Mouse (Mus musculus) brain, embryonic 18.5 days (tissue): Measurements from ENCODE around the gene 9930022D16Rik.

ENCODE experiments used
- DNase-seq: peaks from one replicate; pipeline ENCODE4 v3.0.0-alpha.2; 2012; ENCODE audit warnings: low read depth, low spot score

9930022D16Rik gene

DNA sequence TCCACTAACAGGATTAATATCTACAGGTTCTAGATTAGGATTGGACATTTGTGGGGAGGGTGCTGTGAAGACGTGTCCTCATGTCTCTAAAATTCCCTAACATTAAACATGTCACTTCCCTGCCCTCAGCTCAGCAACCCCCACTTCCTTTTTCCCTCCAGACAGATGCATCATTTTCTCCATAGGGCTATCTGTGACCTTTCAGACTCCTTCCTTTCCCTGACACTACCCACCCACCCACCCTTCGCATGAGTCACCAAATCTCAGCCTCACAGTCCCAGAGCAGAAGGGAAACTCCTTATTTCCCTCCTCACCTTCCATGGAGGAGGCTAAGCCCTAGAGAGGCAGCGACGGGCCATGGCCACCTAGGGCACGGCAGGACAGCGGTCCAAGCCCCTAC is at the start of gene 9930022D16Rik:
Gene 9930022D16Rik, plus strand, starts transcription at position 301 of the 400 bp plus-strand sequence.
- DNase-seq: no peak

DNA sequence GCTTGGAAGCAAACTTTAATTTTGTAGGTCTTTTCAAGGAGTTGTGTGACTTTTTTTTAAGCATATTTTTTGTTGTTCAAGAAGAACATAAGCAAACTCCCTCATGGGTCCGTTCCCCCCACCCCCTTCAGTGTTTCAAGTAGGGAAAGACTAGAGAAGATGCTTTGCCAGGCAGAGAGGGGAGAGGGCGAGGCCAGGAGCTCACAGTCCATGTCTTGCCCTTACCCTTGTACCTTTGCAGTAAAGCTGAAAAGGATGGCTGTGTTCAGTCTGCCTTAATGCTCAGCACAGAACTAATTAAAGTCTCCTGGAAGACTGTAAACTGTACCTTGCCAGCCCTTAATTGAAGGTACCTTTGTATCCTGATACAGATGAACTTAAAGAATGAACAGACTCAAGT is 49.4 kb upstream of the 9930022D16Rik start:
- DNase-seq: no peak

DNA sequence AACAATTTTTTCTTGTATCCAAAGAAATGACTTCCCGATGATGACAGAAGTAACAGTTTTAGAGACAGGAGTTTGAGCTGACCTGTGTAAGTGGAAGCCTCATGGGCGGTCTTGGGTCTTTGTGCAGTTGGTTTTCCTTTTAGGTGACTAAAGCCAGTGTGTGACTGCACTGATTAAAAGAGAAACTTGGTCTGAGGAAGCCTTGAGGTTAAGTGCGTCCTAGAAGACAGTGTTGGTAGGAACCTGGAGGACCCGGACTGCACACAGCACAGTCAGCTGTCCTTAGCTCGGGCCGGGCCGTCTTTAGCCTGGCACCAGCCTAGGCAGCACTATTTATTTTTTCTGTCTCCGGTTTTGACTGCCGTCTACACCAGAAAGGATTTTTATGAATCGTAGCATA is 48.8 kb upstream of the 9930022D16Rik start:
- no peak for DNase-seq

DNA sequence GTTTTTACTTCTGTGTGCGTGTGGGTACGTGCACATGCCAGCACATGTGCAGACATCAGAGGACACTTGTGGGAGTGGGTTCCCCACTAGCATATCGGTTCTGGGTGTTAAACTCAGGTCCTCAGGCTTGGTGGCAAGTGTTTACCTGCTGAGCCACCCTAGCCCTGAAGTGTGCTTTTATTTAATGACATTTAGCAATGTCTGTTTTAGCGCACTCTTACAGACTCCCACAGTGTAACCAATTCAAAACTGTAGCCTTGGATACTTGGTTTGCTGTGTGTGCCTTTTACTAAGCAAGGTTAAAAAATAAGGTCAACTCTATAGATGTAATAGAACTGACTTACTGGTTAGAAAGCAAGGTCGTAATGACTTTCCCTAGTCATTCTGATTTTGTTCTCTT is 47.9 kb upstream of the 9930022D16Rik start:
- no peak for DNase-seq

DNA sequence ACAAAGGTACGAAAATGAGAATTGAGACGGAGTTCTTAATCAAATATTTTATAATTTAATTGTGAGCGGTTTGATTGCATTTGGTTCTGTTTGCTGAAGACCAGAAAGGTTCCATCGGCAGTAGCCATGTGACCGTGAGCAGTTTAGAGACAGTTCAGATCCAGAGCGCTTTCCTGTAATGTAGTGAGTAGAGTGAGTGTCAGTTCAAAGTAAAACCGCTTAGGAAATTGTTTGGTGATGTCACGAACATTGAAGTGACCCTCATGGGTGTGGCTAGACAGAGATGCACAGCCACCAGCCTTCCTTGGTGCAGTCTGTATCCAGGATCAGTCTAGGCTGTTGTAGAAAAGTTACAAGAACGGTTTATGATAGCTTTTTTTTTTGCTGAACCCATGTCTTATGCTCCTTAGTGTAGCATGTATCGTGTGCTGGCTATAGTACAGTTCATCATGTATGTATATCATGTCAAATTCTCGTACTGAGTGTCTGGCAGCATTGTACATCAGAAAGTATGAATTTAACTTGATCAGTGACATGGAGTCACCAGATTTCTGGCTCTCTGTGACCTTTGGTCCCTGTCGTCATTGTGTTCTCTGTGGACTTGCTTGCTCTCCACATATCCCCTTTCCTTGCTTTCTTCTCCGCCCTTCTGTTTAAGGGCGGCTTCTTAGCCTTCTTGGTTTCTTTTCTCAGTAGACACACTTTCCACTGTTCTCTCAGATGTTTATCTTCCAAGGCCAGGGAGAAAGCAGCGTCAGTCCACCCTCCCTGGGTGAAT is 46.7 kb upstream of the 9930022D16Rik start:
- DNase-seq: no peak

DNA sequence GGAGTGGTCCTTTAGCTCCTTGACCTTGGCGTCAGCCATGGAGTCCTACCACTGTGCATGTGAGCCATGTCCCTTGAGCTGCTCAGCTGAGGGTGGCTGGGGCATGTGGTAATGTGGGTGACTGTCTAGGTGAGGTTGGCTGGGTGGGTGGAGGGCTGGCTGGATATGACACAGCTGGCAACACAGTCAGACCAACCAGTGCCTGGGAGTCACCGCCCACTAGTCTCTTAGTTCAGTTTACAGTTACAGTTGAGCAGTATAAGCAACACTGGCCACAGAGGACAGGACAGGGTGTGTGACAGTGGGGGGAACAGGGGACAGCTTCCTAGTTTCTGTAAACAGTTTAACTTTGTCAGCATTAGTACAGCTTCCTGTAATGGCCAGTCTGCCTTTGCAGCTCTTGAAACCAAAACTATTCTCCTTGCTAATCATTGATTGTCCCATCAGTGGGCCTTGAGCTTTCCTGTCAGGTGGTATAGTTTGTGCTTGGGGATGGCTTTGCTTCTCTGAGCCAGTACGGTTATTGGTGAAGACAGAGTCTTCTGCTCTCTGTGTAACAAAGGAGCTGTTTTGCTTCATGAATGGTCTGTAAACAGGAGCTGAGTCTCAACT is 44.6 kb upstream of the 9930022D16Rik start:
- no peak for DNase-seq

DNA sequence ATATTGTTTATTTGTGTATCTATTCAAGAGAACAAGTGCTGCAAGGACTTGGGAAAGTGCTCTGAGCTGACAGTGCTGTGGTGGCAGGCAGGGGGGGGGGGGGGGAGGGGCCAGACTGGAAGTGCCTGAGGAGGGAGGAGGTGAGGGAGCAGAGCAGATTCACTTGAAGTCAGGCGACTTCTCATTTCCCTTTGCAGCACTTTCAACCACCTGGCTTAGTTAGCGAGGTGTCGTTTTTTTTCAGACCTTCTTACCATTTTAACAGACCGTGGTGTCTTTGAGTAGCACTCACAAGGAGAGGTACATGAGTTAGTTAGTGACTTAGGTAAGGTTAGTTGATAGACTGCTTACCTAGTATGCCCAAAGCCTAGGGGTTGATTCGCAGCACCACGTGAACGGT is 38.3 kb upstream of the 9930022D16Rik start:
- DNase-seq: no peak

DNA sequence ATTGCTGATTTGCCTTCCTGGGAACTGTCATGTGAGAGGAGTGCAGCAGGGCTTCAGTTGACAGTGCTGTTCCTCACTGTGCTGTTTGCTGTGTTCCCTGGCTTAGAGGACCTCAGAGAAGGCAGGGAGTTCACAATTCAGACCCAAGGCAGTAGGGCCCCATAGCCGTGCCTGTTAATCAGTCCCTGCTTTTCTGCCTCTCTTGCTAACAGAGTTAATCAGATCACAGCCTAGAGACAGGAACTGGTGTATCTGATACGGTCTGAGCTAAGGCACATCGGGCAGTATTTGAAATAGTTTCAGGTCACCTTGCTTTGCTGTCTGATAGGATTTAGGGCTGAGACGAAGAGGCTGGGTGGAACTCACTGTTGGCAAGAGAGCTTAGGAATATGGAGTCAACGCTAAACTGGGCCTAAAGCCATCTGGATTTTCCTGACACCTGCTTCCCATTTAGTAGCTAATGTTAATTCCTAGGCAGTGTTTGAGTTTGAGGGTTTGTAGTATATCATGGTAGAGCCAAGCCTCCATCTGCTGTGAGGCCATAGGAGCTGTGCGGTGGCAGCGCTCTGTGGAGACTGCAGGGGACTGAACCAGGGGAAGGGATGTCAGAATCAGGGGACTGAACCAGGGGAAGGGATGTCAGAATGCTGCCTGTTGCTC is 37.1 kb upstream of the 9930022D16Rik start:
- no peak for DNase-seq

DNA sequence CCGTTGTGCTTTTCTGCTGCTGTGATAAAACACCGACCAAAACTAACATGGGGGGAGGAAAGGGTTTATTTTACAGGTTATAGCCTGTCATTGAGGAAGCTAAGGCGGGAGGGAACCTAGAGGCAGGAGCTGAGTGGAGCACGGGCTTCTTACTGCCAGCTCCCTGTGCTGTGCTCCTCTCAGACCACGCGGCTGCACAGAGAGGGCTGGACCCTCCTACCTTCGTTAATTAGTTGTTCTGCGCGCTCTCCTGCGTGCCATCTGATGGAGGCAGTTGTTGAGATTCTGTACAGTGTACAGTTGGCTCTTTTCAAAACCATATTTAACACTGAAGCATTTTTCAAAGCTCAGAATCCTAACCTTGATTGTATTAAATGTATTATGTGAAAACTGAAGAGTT is 36.2 kb upstream of the 9930022D16Rik start:
- DNase-seq: no peak

DNA sequence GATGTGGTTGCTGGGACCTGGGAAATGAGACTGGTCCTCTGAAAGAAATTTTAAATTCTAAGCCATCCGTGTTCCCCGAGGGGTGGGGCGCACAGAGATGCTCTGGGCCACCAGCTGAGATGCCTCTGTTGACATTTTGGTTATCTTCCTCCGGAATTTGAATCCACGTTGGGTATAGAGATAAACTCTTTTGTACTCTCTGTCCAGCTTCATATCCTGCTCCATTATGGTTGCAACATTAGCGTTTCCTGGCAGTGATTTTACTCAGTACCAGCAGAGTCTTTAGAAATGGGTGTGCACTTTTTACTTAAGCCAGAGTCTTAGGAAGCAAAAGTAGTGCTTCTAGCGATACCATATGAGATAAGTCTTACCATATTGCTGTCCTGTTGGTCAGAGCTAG is 35.7 kb upstream of the 9930022D16Rik start:
- no peak for DNase-seq

DNA sequence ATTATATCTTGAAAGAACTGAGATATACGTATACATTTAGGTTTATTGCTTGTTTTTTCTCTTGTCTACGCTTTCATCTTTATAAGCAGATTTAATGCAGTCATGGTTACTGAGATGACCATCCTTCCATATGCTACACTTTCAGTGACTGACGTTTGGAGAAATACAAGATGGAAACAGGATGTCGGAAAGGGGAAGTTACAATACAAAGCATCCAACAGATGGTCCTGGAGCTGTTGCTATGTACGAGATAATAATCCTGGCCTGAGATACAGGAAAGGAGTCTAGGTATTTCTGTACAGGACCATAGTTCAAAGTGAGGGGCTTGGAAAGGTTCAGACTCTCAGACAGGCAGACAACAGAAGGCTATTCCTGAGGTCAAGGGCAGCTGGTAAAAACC is 33.1 kb upstream of the 9930022D16Rik start:
- DNase-seq: no peak

DNA sequence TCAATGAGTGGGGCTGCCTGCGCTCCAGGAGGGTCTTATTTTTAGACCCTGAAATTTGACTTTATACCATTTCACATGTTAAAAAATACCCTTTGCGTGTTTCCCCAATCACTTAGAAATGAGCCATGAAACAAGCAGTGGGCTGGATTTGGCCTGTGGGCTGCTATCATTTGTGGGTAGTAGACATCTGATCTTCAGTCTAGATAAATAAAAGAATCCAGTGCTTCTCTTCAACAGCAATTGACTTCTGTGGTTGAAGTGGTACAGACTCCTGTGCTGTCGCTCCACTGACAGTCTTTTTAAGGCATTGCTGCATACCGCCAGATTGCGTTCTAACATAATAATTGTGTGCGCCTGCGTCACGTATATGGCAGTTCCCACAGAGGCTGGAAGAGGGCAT is 28.4 kb upstream of the 9930022D16Rik start:
- DNase-seq: no peak

DNA sequence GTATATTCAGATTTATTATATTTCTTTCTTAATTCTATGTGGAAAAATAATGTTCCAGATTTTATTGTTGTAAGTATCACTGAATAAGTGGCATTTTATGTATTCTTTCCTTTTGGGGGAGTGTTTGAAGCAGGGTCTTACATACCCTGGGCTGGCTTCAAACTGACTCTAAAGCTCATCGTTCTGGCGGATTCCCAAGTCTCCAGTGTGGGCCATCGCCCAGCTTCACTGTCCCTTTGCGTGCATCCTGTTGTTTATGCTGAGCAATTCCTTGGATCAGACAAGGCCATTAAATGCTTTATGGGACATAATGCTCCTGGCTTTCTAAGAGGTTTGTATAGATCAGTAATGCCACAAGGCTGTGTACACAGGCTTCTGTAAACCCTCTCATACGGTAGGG is 24.7 kb upstream of the 9930022D16Rik start:
- DNase-seq: no peak

DNA sequence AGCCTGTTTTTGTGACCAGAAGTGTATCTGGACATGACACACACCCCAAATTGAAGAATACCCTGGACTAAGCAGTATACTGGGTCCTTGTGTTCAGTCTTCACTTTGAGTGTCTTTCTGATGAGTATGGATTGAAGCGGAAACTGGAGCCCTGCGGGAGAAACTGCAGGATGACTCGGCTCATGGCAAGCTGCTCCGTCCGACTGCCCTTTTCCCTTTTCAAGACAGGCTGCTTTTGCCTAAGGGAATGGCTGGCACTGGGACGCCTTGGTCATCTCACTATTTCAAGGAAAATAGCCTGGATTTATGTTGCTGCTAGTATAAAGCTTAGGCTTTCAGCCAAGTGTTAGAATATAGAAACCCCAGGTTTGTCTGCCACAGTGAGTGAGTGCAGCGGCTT is 22.5 kb upstream of the 9930022D16Rik start:
- no peak for DNase-seq

DNA sequence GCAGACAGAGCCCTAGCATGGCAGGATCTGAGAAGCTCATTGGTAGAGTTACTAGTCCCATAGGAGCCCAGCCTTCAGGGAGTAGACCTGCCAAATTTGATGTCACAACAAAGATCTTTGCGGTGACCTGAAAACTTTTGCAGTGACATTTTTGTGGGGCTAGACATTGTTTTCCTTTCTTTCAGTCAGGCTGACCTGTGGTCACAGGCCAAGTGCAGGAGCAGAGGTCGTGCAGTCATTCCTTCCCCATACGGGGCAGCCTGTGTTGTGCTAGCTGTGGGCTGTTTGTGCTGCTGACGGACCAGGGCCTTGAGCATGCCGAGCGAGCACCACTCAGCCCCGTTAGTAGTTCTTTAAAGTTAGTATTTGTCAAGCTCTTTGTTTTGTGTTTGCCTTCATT is 22.0 kb upstream of the 9930022D16Rik start:
- DNase-seq: no peak

DNA sequence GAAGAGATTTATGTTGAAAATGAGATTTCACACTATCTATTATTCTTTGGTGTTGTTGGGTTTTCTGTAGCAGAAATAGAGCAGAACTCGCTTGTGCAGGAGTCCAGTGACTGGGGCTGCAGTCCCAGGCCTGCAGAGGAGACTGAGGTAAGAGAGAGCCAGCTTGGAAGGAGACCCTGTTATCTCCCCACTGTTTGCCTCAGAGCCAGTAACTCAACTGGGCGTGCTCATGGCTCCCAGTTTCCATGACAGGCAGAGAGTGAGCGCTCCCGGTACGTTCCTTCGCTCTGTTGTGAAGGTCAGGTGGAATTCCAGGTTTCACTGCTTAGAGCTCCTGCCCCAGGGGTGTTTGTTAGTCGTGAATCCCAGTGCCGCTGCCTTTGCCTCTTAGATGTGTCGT is 21.1 kb upstream of the 9930022D16Rik start:
- DNase-seq: no peak

DNA sequence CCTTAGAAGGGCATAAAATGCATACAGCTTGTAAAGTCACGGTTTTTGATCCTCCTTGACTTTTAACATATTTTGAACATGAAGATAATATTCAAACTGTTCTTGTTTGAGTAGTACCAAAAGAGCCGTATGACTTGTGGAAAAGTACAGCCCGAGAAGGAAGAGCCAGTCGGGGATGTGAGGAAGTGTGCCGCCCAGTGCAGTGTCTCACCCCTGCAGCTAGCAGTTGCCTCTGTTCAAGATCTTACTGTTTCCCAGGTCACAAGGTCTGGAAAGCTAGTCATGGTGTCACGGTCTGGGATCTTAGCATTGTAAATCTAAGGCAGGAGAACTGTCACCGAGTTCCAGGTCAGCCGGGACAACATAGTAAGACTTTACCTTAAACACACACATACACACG is 19.0 kb upstream of the 9930022D16Rik start:
- DNase-seq: no peak

DNA sequence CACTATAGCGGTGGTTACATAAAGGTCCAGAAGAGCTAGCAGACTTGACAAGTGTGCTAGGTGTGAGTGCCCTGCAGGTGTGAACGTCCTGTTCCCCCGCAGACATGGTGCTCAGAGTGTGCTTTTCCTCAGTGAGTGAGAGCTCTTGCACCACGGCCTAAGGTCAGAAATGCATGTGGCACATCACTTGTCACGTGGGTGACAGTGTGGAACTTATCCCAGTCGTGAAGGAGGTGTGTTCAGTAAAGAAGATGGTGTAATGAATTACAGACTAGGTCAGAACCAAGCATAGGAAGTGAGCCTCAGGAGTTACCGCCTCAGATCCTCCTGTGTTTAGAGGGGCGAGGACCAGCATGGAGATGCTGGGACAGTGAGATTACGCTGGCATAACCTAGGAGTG is 18.4 kb upstream of the 9930022D16Rik start:
- no peak for DNase-seq

DNA sequence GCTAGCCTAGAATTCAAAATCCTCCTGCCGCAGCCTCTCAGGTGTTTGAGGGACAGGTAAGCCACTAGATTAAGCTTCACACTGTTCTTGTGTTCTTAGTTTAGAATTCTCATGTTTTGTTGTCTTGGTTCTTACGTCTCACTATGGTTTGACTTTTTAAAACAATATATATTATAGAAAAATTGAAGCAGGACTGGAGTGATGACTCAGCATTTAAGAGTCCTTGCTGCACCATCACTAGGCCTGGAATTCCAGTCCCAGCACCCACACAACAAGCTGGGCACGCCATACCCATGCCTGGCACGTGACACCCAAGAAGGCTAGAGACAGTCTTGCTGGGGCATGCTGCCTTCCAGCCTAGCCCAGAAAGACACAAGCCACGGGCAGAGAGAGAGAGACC is 7.3 kb upstream of the 9930022D16Rik start:
- DNase-seq: no peak

DNA sequence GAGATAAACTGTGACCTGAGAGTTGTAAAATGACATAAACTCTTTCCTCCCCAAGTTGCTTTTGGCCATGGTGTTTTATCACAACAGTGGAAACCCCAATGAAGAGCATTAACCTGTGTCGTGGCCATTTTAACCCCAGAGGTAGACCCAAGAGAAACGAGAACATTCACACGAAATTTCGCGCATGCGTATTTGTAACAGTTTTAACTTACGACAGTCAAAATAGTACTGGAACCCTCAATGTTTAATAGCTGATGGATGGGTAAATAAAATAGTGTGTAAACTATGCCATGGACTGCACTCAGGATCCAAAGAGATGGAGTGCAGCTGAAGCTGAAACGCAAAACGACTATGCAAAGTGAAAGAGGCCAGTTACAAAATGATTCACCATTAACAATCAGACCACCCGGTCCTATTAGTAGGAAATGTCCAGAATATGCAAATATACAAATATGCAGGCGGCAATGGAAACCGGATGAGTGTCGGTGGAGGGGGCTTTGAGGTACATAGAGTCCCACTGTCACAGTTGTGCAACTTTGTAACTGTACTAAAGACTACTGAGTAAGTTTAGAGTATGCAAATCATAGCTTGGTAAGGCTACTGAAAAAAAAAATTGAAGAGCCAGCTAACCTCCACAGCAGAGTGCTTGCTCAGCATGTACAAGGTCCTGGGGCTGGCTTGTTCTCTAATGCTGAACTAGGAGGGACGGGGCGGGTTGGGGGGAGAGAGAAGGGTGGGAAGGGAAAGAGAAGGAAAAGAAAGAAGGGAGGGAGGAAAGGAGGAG is 3.3 kb upstream of the 9930022D16Rik start:
- DNase-seq: no peak

DNA sequence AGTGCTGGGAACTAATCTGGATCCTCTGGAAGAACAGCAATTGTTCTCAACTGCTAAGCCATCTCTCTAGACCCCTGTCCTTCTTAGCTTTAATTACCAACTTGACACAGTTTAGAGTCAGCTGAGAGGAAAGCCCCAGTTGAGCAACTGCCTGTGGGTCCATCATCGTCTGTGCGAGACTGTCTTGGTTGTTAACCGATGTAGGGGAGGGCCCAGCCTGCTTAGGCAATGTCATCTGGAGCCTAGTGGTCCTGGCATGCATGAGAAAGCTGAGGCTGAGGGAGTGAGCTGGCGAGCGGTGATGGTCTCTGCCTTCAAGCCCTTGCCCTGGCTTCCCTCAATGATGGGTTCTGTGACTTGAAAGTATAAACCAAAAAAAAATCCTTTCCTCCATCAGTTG is 1.1 kb downstream of the 9930022D16Rik start:
- no peak for DNase-seq

DNA sequence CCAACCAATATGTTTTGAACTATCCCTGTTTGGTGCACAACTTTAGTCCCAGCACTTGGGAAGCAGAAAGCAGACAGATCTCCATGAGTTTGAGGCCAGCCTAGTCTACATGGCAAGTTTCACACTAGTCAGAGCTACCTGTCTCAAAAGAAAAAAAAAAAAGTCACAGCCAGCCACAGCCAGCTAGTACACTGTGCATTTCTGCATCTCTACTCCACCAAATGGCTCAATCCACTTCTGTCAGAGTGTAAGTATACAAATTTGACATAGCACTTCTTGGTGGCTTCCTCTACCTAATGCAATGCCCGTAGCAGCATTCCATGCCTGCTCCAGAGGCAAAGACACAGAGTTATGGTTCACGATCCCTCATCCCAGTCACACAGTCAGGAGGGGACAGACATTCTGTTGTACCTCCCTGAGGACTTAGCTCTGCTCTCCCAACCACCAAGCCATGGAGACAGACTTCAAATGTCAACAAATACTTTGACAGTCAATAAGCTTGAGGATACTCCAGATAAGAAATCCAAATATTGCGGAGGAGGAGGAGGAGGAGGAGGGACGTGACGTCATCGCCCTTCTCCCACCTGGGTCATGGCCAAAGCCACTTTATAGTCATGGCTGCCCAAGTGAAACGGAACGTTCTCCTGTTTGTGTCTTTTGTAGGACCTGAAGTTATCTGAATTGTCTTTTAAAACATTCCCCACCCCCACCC is 3.1 kb downstream of the 9930022D16Rik start:
- no peak for DNase-seq
